Mouse (Mus musculus): Measurements from ENCODE around the gene Chd5.

Chd5 gene

DNA sequence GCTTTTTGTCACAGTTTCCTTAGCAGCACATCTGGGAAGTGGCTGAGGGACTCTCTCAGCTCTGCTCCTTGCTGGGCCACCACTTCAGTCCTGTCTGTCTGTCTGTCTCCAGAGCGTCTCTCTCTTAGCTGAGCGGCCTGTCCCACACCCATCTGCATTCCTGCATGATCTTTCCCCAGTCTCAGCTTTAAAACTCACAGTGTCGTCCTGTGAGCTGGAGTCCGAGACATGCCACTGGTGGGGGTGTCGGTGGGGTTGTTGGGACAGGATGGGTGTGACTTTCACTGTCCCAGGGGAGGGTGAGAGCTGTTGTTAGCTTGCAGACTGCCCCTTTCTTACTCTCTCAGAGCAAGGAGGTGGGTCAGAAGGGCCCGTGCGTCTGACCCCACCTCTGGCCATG is 17.2 kb downstream of the Chd5 start:
- no peak for DNase-seq

DNA sequence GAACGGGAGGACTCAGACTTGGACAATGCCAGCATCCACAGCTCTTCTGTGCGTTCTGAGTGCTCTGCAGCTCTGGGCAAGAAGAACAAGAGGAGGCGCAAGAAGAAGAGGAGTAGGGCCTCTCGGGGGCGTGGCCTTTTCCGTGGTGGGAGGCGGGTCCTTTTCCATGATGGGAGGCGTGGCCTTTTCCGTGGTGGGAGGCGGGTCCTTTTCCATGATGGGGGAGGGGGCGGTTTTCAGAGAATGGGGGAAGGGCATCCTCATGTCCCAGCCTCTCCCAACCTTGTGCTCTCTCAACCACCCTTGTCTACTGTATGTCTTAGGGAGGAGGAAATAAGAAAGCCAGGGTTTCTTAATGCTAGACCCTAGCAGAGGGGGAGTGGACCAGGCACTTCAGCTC is 21.2 kb downstream of the Chd5 start:
- DNase-seq: no peak

DNA sequence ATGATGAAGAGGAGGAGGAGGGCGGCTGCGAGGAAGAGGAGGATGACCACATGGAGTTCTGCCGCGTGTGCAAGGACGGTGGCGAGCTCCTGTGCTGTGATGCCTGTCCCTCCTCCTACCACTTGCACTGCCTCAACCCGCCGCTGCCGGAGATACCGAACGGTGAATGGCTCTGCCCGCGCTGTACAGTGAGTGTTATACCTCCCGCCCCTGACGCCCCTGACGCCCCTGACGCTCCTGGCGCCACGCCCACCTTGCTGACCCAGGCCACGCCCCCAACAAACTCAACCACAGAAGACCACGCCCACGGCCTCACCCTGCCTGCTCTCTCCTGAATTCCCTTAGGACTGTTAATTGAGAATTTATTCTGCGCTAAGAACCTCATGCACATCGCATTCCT is 22.4 kb downstream of the Chd5 start:
- DNase-seq: peak; percentile 84

DNA sequence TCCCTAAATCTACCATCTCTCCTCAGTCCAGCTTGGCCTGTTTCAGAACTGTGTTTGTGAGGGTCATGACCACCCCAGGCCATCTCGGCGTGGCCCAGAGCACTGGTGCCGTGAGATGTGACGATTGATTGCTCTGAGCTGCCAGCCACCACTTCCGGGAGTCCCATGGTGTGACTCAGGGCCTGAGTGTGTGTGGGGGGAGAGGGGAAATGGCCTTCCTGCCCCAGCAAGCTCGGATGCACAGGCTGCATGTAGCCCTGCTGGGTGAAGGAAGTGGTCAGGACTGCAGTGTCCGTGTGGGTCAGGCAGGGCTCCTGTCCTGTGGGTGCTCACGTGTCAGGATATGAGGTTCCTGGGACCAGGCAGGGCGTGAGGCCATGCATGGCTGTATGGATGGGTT is 23.7 kb downstream of the Chd5 start:
- DNase-seq: no peak

DNA sequence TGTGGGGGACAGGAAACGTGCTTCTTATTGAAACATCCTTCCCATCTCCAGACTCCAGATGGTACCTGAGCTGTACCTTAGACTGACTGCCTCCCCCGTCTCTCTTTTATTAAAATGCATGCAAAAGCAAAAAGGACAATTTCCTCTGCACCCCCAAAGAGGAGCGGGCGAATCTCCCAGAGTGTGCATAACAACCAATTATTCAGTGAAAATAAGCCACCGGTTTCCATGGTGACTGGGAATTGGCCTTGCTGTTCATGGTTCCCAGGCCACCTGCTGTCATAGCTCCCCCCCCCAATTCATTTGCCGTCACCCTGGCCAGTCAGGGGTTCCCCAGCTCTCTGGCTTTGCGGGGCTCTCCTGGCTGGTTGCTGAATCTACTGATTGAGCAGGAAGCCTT is 26.8 kb downstream of the Chd5 start:
- DNase-seq: no peak

DNA sequence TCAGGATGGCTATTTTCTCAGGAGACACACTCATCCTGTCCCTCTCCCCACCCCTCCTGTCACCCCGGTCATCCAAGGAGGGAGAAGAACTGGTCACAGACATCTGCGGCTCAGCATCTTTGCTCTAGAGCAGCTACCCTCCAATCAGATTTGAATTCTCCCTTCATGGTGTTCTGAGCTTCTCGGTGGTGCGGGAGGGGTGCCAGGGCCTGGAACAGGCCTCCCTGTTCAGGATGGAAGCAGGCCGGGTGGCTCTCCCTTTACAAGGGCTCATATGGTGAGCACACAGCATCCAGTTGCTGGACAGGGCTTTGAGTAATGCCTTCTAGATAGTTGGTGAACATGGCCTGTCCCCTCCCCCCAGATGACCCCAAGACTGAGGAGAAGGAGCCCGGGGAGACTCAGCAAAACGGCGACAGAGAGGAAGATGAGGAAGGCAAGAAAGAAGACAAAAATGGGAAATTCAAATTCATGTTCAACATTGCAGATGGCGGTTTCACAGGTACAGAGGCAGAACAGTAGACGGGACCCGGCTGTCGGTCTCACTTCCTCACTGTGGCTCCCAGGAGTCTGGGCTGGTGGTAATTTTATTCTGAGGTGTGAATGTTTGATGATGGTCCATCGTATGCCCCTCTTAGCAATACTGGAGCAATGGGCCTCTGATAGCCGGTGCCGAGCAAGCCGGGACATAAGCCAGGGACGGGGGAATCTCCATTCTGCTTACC is 44.2 kb downstream of the Chd5 start:
- DNase-seq: no peak

DNA sequence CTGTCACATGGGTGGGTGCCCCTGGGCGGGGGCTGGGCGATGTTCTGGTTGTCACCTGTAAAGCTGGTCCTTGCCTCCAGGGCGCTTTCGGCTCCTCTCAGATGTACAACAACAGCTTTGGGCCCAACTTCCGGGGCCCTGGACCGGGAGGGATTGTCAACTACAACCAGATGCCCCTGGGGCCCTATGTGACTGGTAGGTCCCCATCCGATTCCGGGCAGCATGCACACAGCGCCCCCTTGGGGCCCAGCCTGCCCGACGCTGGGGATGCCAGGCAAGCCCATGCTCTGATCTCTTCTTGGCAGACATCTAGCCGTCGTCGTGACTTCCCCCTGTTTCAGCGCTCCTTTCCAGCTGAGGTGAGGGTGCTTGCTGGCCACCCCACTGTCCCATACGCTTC is 47.2 kb downstream of the Chd5 start:
- DNase-seq: no peak

DNA sequence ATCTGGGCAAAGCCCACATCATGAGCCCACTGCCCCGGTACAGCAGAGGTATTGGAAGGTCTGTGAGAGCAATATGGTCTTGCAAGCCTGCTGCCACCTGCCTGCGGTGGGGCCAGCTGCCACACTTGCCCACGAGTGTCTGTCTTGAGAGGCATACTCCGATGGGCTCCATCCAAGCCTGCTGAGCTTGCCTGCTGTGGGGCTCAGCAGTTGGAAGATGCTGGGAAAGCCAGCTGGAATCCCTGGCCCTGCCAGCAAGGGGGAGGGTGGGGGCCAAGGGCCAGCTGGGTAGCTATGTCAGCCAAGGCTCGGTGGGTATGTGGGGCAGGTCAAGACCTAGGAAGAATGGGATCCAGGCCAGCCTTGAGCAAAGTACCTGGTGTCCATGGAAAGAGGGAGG is 53.7 kb downstream of the Chd5 start:
- DNase-seq: no peak

DNA sequence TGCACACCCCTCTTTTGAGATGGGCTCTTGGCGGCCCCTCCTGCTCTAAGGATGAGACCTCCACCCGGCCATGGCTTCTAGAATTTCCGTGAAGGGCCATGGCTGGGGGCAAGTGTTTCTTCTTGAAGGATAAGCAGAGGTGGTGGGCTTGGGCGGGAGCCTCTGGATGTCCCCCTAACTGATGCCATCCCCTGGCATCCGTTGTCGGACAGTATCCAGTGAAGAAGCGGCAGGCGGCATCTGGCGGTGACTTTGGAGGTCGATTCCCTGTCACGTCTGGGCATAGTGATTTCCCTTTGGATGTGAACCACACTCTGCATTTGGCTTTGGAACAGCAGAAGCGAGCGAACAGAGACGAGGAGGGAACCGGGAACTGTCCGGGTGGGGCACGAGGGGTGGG is 54.2 kb downstream of the Chd5 start:
- no peak for DNase-seq

DNA sequence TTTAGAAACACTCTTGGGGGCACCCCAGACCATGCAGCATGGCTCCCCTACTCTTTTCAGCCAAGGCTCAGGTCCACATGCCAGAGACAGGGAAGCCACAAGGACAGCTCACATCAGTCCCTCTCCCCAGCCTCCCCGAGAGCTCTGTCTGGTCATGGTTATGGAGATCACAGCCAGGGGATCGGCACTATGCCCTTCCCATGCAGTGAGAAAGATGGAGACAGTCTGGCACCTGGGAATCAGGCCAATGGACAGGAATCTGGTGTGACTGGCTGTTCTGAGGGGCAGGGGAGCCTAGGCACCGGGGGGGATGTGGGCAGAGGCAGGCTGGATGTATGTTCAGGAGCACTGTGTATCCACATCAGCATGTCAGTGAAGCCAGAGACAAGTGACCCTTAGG is 60.5 kb downstream of the Chd5 start:
- no peak for DNase-seq

DNA sequence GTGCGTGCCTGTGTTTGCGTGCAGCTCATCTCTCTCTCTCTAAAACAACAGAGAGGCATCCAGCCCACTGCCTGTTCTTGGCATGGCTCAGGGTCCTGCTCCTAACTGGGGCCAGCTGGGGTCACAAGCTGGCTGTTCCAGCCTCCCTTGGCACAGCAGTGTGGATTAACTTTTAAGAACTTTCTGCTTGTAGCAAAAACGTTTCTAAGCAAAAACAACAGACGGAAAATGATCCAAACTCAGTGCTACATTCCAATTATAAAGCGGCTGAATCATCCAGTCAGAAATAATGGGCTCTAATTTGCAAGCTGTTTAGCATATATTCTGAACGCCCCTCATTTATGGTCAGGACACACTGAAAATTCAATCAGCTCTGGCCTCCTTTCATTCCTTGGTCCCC is 66.7 kb downstream of the Chd5 start:
- no peak for DNase-seq

DNA sequence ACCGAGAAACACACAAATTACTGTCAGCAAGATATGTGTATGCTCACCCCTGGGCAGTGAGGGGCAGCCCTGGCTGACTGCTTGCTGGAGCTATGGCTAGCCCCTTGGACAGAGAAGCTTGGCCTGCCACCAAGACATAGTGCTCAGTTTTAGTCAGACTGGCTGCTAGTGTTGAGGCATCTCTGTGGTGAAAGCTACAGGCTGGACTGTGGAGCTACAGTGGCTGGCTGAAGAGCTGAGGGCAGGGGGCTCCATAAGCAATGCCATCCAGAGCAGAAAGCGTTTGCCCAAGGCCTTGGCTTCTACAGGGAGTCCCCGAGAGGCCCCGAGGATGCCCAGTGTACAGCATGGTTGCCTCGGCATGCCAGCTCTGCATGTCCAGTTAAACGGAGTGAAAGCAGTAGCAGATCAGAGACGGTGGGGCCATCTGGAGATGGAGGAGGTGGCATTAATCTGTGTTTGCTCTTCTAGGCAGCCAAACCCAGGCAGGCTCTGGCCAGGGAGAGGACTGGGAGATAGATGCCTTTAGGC is 67.3 kb downstream of the Chd5 start:
- no peak for DNase-seq

DNA sequence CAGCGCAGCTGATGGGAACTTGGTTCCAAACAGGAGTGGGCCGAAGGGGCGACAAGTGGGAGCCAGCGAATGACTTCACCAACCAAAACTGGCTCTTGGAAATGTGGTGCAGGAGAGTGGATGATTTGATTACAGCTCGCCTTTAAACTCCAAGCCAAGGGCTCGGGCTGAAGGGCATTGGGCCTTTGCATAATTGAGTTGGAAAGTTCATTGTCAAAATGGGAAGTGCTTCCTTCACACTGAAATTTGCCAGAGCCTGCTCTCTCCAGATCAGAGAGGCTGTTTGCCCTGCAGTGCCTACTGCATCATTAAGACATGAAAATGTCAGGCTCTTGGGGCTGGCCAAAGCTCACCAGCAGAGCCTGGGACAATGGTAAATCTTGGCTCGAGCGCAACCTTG is 68.1 kb downstream of the Chd5 start:
- no peak for DNase-seq

DNA sequence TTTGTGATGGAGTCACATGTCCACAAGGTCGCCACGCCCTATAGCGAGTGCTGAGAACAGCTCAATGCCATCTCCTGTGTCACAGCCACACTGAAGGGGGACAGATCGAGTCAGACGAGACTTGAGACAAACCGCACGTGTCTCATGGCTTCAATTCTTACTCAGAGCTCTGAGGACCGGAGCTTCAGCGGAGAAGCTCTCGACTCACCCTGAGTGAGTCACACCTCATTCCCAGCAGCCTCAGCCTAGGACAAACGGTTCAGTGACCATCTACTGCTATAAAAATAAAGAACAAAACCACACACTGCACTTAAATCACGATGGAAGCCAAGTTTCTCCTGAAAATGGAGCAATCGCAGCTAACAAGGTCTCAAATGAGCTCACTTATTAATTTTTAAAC is 72.5 kb downstream of the Chd5 start:
- DNase-seq: no peak

DNA sequence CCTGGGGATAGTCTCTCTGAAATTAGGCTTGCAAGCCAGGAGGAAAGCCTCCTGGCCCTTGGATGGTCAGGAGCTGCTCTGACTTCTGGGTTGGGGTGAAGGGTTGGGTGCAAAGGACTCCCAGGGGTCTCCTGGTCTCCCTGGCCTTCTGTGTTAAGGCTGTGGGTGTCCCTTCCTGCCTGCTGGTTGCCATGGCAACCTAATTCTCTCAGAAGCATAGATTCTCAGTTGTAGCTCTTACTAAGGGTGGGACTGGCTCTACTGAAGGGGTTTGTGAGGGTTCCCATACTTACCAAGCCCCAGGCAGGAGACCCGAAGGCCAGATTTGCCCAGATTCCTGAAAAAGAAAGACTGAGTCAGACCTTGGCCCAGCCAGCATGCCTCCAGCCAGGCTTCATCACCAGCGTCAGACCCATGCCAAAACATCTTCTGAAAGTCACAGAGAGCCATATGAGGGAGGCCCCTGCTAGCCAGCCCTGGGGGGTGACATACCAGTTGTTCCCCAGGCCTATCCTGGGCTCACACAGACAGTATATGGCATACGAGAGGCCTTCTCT is 74.2 kb downstream of the Chd5 start:
- no peak for DNase-seq

DNA sequence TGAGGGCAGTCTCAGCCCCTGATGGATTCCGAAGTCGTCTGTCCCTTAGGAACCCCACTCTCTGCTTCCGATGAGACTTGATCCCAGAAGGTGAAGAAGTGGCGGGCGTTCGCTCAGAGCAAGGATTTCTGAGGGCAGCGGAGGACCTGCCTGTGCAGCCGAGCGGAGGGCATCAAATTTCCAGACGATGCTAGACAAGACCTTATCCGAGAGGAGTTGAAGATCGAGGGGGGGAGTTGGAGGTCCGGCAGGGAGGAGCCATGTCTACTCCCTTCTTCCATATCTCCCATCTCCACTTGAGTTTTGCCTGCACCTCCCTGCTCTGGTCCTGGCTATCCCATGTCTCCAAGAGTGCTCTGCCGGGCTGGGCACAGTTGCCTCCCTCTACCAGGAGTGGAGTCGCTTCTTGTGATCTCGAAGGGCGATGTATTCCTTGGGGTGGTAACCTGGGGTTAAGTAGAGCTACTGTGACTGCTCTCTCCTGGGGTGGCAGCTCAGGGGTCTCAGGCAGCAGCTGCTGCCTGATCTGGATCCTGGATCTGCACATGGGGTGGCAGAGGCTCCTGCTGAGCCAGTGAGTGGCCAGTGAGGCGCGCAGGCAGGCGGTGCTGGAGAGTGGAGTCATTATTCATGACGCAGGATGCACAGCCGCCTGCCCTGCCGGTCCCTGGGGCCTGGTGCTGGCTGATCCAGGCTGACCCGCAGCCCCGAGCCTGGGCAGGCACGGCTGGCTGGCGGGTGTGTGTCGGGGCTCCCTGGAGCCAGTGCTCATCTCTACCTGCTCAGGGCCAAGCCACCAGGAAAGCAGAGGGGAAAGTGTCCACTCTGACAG is 80.0 kb downstream of the Chd5 start:
- no peak for DNase-seq

DNA sequence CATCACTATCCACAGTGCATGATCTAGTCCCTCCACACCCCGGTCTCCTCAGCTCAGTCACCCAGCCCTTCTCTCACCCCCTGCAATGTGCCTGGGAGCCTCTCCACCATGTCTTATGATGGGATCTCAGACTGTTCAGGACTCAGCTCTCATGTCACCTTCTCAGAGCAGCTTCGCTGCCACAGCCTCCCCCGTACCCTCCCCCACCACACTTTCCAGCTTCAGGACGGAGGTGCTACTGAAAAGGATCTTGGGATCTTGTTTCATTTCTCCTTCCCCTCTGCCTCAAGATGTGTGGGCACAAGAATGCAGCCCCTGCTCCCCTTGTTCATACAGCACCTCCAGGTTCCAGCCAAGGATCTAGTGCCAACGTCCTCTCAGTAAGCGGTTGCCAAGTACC is 85.1 kb downstream of the Chd5 start:
- DNase-seq: no peak

DNA sequence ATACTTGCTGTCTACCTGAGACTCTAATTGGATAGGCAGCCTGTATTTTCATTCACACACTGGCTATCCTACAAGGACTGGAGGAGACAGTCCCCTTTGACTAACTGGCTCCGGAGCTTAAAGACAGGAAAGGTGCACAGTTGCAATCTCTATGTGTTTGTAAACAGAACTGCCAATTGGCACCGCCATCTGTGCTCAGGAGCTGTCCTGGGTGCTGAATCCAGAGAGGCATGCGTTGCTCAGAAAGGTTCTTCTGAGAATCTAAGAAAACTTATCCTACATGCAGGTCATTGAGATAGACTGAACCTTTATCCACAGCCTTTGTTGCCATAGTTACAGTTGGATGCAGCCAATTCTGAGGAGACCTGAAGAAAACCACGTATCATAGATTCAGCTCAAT is 85.9 kb downstream of the Chd5 start:
- peak; percentile 40 for DNase-seq

DNA sequence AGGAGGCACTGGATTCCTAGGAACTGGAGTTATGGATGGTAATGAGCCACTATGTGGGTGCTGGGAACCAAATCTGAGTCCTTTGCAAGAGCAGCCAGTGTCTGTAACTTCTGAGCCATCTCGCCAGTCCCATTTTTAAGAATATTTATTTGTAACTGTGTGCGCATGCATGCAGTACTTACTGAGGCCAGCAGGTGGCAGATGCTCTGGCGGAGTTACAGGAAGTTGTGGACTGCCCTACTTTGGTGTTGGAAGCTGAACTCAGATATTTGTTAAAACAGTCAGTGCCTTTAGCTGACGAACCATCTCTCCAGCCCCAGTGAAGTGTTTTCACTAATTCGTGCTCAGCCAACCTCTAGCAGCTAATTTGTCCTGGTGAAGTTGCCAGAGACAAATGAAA is 86.5 kb downstream of the Chd5 start:
- DNase-seq: peak; percentile 23

DNA sequence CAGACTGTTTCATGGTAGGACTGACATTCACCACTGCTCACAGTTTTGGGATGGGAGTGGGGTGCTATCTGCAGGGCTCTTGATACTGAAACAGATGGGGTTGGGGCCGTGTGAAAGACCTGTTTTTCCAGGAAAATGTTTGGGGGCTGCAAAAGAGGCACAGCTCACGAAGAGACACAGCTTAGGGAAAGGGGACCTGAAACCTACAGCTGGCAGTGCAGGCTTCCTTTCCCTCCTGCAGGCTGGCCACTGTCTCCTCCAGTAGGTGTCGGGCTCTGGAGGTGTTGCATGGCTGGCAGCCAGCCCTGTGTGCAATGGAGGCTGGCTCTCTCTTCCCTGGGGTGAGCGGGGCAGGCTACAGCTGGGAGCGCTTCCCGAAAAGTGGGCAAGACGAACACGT is 89.8 kb downstream of the Chd5 start:
- no peak for DNase-seq

DNA sequence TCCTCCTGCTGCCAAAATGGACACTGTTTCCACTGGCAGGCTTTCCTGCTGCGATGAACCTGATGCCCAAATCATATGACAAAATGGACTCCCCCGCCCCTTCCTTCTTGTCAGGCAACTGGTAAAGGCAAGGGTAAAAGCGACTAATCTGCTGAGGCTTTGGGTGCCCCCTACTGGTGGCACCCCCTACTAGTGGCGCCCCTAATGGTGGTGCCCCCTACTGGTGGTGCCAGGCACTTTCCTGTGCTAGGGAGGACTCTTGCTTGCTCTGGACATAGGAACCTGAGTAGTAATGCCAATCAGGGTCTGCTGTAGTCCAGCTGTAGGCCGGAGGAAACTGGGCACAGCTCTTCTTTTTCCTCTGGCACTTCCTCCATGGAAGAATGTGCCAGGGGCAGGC is 93.9 kb downstream of the Chd5 start:
- DNase-seq: peak; percentile 22

DNA sequence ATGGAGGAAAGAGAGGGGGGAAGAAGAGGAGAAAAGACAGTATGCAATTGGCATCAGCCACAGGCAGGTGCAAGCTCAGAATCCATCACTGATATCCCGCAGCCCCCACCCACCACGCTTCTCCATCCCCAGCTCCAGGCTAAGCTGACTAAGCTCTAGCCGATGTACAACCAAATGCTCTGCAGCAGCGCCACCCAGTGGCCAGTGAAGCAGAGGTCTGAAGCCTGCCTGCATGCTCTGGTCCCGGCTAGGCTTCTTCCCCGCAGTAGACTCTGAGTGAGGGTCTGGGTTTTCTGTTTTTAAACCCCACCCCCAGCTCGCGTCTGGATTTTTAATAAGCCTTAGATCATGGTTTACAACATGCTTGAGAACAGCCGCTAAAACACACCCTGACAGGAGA is 96.4 kb downstream of the Chd5 start:
- DNase-seq: peak; percentile 86

DNA sequence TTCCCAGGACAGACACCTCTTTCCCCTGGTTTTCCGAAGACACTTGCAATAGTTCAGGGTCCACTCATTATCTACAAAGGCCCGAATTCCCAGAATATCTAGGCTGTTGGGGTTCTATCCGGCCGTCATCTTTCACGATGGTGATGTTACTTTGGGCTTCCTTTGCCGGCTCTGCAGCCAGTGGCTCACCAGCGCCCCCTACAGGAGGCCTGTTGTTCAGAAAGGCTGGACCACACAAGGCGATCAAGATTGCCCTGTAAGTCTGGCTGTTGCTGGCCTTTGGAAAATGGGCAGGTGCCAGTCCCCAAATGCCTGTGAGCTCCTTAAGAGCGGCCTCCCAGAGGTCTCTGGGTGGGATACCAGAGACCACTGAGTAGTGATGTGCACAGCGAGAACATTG is 96.8 kb downstream of the Chd5 start:
- DNase-seq: peak; percentile 73

Data from liver (tissue).